Comparison of ENCODE assay signal across 1 mouse cellular context in genomic region chr14:31494975-31495455, GRCm38 (mm10).
TF ChIP-seq lines count a peak whose summit lies in the region.

Gene Mettl6, minus strand, starts transcription at chr14:31495040.

TF ChIP-seq in CH12.LX, 34 proteins besides CTCF, POLR2A, EP300 and RAD21 (continued from another document):
- peak; percentile 90 for TF ChIP-seq HCFC1 (IDR thresholded peaks at IDR 0.05; ENCODE audit: low read depth, low read length)
- no peak for TF ChIP-seq JUND (conservative IDR thresholded peaks at IDR 0.05; ENCODE audit: low read depth, low read length)
- peak; percentile 84 for TF ChIP-seq TCF12 (IDR thresholded peaks at IDR 0.05; ENCODE audit: low read depth, low read length)
- TF ChIP-seq TBP (conservative IDR thresholded peaks at IDR 0.05; ENCODE audit: low read depth, low read length): peak; percentile 81
- no peak for TF ChIP-seq BHLHE40 (IDR thresholded peaks at IDR 0.05; ENCODE audit: low read depth, low read length)
- TF ChIP-seq CHD2 (IDR thresholded peaks at IDR 0.05; ENCODE audit: low read length): peak; percentile 81
- no peak for TF ChIP-seq ZC3H11A (IDR thresholded peaks at IDR 0.05; ENCODE audit: low read depth, low read length)
- TF ChIP-seq USF1 (IDR thresholded peaks at IDR 0.05; ENCODE audit: low read depth, low read length): no peak
- no peak for TF ChIP-seq ZKSCAN1 (IDR thresholded peaks at IDR 0.05; ENCODE audit: borderline replicate concordance, low read depth, low read length)
- peak; percentile 85; the same call in 1 of the 2 replicates for TF ChIP-seq KAT2A (IDR thresholded peaks at IDR 0.05; ENCODE audit: insufficient replicate concordance, low read length)
- TF ChIP-seq SMC3 (IDR thresholded peaks at IDR 0.05; ENCODE audit: low read depth, low read length): no peak
- no peak for TF ChIP-seq IRF4 (IDR thresholded peaks at IDR 0.05; ENCODE audit: low read depth, low read length)
- no peak for TF ChIP-seq E2F4 (IDR thresholded peaks at IDR 0.05; ENCODE audit: insufficient replicate concordance, low read depth, low read length)
- peak; percentile 85; the same call in 1 of the 2 replicates for TF ChIP-seq MXI1 (IDR thresholded peaks at IDR 0.05; ENCODE audit: low read depth, low read length)
- TF ChIP-seq ELF1 (IDR thresholded peaks at IDR 0.05; ENCODE audit: low read depth, low read length): peak; percentile 95
- no peak for TF ChIP-seq USF2 (conservative IDR thresholded peaks at IDR 0.05; ENCODE audit: low read depth, low read length)
- peak; percentile 65; the same call in 1 of the 2 replicates for TF ChIP-seq MAX (IDR thresholded peaks at IDR 0.05; ENCODE audit: low read length)
- no peak; the same call in 1 of the 2 replicates for TF ChIP-seq CHD1 (IDR thresholded peaks at IDR 0.05; ENCODE audit: low read depth, low read length)
- peak; percentile 56 for TF ChIP-seq NRF1 (IDR thresholded peaks at IDR 0.05; ENCODE audit: low read depth, low read length)
- TF ChIP-seq RCOR1 (conservative IDR thresholded peaks at IDR 0.05; ENCODE audit: low read depth, low read length): 0 out of 2 replicates have a peak, but pooled peaks have one; percentile 49
- peak; percentile 35; the same call in 1 of the 2 replicates for TF ChIP-seq MEF2A (IDR thresholded peaks at IDR 0.05; ENCODE audit: borderline replicate concordance, low read depth, low read length)
